Mouse (Mus musculus): Measurements from ENCODE around the gene Olfr94.
"Not testable (repeated sequence)": the region's sequence is repeated elsewhere in the genome, so short reads cannot be mapped to it uniquely, and the experiment has no call there.

Olfr94 gene

DNA sequence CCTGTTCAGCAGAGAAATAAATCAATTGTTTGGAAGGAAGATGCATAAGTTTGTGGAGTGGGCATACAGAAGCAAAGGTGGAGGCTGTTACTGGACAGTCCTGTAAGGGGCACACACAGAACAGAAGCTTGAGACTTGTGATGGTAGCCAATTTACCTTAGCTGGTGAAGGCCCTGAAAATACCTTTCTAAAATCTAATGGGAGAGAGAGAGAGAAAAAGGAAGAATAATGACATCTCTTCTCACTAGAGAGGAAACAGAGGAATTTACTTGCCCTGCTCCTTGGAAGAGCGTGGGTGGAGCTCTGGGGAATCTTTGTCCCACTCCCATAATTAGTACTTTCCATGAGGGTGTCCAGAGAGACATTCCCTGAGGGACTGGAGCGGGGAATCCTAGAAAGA is at the start of gene Olfr94:
Gene Olfr94 (minus strand): TSS at position 101 of the 400 bp plus-strand sequence.
- DNase-seq (ENCODE audit: low read depth, low spot score), result no peak

- DNase-seq (ENCODE audit: low read depth, low spot score), result no peak
These were observed 49.8 kb upstream of the Olfr94 start for GRCm38 (mm10) chr17:37250544-37250943.

GRCm38 (mm10) chr17:37249460-37249859 is 48.7 kb upstream of the Olfr94 start:
- no peak for DNase-seq (ENCODE audit: low read depth, low spot score)

DNA sequence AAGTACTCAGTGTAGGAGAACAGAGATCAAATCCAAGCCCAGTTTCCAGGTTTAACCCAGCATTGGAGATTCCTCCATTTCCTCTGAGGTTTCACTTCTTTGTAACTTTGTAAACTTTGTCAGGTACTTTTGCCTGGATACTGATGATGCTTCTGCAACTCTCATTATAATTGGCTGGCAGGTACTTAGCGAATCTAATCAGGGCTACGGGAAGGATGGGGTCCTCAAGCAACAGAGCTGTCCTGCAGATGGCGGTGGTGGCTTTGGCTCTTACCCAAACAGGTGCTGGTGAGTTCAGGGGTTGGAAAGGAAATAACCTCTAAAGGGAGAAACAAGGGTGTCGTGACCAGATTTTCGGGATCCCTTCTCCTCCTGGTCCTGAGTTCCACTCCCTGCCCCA is 45.9 kb upstream of the Olfr94 start:
- DNase-seq (ENCODE audit: low read depth, low spot score), result no peak

- no peak for DNase-seq (ENCODE audit: low read depth, low spot score)
These were observed 41.4 kb upstream of the Olfr94 start for GRCm38 (mm10) chr17:37242198-37242597.

DNA sequence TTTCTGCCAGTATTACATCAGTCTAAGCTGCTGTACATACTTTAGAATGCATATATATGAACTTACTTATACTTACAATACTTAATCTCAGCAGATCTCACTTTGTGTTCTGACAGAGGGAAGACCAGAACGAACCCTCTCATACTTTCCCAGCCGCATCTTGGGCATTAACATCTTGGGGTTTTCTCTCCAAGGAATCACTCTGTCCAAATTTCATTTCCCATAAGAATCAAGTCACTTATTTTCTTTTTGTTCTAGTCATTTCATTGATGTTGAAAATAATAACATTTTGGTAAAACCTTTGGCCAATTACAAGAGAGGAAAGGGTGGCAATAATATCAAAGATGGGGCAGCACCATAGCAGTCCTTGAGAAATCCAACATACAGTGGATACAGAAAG is 36.4 kb upstream of the Olfr94 start, which contains the start of gene Olfr97:
Gene Olfr97 (minus strand): TSS at position 101 of the 400 bp plus-strand sequence.
- not testable (repeated sequence) for DNase-seq (ENCODE audit: low read depth, low spot score)

DNA sequence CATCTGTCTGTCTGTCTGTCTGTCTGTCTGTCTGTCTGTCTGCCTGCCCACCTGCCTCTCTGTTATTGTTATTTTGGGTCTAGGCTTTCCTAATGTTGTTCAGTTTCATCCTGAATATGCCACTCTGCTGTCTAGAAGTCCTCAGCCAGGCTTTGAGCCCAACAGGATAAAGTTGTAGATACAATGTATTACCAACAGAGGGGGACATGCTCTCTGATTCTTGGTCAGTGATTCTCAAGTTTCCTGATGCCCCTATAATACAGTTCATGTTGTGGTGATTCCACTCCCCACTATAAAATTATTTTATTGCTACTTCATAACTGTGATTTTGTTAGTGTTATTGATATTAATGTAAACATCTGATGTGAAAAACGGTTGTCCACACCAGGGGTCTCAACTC is 21.1 kb upstream of the Olfr94 start:
- no peak for DNase-seq (ENCODE audit: low read depth, low spot score)

DNA sequence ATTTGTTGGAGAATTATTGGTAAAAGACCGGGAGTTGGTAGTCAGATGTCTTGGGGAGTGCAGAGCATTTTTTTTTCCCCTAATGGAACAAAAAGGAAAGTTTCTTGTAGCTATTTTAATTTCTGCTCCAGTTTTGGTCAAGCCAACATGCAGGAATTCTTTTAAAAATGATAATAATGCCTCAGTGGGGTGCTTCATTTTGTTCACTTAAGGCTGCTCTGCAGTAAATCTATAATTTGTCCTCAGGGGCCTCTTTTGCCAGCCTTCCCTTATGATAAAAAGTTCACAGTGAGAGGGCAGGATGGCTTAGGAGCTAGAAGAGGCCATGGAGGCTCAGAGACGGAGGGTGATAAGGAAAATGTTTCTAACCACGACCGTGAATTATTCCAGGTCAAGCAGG is 19.1 kb upstream of the Olfr94 start, which contains the start of gene Olfr96:
Gene Olfr96 (plus strand): TSS at position 301 of the 400 bp plus-strand sequence.
- no peak for DNase-seq (ENCODE audit: low read depth, low spot score)

DNA sequence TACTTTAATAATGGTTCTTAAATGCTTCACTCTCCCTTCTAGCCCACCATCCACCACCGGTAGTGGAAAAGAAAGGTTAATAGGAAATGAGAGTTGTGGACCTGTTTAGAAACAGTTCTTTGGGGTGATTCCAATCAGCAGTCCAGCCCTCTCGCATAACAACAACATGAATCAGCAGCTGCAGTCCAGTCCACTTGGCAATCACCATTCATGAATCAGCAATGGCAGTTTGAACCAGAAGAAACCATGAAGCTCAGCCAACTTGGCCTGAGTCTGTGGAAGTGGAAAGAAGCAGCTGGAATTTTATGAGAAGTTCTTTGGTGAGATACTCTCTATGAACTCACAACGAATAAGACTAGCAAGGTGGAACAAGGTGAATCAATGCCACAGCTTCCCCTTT is 17.7 kb upstream of the Olfr94 start:
- DNase-seq (ENCODE audit: low read depth, low spot score), result no peak

- no peak for DNase-seq (ENCODE audit: low read depth, low spot score)
These were observed 12.2 kb upstream of the Olfr94 start, which contains the start of gene Olfr95 for GRCm38 (mm10) chr17:37213018-37213417. Gene Olfr95 (minus strand): TSS chr17:37213118.

DNA sequence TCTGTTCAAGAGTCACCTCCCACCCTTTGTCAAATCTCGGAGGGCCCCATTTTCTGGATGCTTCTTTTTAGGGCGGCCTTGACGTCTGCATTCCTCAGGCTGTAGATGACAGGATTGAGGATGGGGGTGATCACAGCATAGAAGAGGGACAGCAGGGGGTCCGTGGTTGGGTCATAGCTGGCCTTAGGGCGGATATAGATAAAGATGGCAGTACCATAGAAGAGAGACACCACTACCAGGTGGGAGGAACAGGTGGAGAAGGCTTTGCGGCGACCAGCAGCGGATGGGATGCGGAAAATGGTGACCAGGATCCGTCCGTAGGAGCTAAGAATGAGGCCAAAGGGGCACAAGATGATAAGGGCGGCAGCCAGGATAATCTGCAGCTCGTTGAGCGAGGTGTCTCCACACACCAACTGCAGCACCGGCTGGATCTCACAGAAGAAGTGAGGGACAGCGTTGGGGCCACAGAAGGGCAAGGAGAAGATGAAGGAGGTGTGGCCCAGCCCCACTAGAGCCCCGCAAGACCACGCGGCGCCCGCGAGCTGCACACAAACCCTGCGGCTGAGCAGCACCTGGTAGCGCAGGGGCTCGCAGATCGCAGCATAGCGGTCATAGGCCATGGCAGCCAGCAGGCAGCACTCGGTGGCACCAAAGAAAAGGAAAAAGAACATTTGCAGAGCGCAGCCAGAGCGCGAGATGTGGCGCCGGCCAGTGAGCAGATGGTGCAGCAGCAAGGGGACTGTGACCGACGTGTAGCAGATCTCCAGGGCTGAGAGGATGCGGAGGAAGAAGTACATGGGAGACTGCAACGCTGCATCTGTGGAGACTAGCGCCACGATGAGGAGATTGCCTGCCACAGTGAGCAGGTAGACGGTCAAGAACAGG is 10.3 kb upstream of the Olfr94 start:
- DNase-seq (ENCODE audit: low read depth, low spot score), result no peak

DNA sequence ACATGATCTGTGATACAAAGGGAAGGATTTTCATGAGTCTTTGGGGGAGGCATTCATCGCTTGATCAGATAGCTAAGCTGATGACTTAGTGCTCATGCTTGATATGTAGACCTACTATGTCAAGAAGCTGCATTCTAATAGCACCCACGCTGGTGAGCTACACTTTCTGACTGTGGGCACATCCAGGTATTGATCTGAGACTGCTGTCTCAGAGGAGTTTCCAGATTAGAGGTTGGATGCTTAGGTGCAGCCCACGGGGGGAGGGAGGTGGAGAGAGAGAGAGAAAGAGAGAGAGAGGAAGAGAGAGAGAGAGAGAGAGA is 3.1 kb upstream of the Olfr94 start:
- no peak for DNase-seq (ENCODE audit: low read depth, low spot score)

DNA sequence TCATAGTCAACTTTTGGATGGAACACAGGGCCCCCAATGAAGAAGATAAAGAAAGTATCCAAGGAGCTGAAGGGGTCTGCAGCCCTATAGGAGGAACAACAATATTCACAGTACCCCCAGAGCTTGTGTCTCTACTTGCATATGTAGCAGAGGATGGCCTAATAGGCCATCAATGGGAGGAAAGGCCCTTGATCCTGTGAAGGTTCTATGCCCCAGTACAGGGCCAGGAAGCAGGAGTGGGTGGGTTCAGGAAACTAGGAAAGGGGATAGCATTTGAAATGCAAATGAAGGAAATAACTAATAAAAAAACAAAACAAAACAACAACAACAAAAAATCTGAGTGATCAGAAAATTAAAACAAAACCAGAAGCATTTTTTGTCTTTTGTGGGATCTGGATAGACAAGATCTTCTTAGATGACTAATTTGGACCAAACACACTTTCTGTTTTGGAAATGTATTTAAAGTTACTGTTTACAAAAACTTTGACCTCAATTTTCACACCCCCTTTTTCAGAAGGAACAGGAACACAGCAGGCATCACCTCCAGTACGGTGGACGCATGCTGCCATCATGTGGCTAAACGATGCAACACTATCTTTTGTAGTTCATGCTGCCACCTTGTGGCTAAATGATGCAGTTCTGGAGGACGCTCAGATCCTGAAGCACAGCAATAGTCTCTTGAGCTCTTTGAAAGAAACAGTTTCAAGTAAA is 2.6 kb upstream of the Olfr94 start:
- peak; percentile 66 for DNase-seq (ENCODE audit: low read depth, low spot score)

GRCm38 (mm10) chr17:37196845-37197724 is 3.7 kb downstream of the Olfr94 start:
- no peak for DNase-seq (ENCODE audit: low read depth, low spot score)

DNA sequence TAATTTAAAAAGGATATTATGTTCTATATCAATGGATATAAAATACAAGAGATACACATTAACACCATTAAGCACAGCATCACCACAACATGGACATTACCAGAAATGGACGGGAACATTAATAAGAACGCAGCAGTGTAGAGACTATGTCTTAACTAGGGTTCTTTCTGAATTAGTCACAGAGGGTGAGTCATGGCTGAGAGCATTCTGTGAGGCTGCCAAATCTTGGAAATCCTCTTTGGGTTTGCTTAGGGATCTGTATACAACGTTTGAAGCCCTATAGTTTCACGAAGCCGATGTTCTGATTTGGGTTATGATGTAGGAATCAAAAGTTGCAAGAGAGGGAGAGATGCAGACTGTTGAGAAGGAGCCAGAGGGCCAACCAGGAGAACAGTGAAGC is 6.0 kb downstream of the Olfr94 start:
- no peak for DNase-seq (ENCODE audit: low read depth, low spot score)

GRCm38 (mm10) chr17:37193656-37194055 is 7.1 kb downstream of the Olfr94 start, which contains the start of gene Ubd:
Gene Ubd (plus strand): TSS chr17:37193892.
- no peak for DNase-seq (ENCODE audit: low read depth, low spot score)

GRCm38 (mm10) chr17:37193032-37193431 is 7.8 kb downstream of the Olfr94 start:
- no peak for DNase-seq (ENCODE audit: low read depth, low spot score)

- peak; percentile 37 for DNase-seq (ENCODE audit: low read depth, low spot score)
These were observed 10.1 kb downstream of the Olfr94 start for GRCm38 (mm10) chr17:37190711-37191110.

DNA sequence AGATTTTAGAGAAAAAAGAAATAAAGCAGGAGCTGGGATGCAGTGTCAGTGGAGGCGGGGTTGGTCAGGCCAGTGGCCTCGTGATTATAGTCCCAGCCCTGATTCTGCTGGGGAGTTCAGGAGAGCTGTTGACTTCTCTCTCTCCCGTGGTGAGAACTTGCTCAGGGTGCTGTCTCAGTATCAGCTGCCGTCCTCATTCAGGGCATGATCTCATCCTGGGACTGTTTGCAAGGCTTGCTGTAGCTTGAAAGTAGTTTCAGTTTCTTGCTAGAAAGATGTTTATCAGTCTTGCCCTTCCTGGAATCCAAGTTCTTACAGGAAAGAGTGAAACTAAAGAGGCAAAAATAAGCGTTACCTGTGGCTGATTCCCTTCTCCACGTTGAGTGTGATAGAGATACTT is 15.3 kb downstream of the Olfr94 start:
- DNase-seq (ENCODE audit: low read depth, low spot score), result no peak

- no peak for DNase-seq (ENCODE audit: low read depth, low spot score)
These were observed 39.4 kb downstream of the Olfr94 start, which contains the start of gene Olfr93 for GRCm38 (mm10) chr17:37161394-37161793. Gene Olfr93 (minus strand): TSS chr17:37161494.
